Comparison of ENCODE assay signal across 13 mouse cellular contexts in genomic region chr13:44977059-44977458, GRCm38 (mm10). TPM values are rescaled to one million over a fixed set of nuclear protein-coding genes. Genes with fewer than 3 reads are reported as not detected.
DNase-seq lines count a peak whose midpoint lies in the region; ATAC-seq lines count a peak whose summit lies in the region.
"Had no signal": no experiment of that assay in that cellular context is flagged by ENCODE, and none has a peak within 500 bp of the region (broad histone marks: within the 10 kb centered on the region; RNA-seq: fewer than 3 reads in every experiment).

No protein-coding gene starts in this region.

- H3K36me3 ChIP-seq in neural tube, embryonic 11.5 days (ENCODE audit: control insufficient read depth, insufficient read depth, low read length) = peaks cover 2% of the 10 kb centered on the region; the same call in 1 of the 2 replicates
- H3K36me3 ChIP-seq in hindbrain, embryonic 12.5 days = 0 out of 2 replicates have a peak, but pooled peaks cover 2% of the 10 kb centered on the region
- no peaks in the 10 kb centered on the region for H3K36me3 ChIP-seq in midbrain, embryonic 15.5 days (replicated peaks)
- H3K36me3 ChIP-seq: intestine, embryonic 15.5 days had no signal

- no peaks in the 10 kb centered on the region for H3K27me3 ChIP-seq in neural tube, embryonic 11.5 days (ENCODE audit: control insufficient read depth, insufficient read depth, low read length)
- H3K27me3 ChIP-seq in hindbrain, embryonic 12.5 days = no peaks in the 10 kb centered on the region
- no peaks in the 10 kb centered on the region for H3K27me3 ChIP-seq in midbrain, embryonic 15.5 days (replicated peaks)
- H3K27me3 ChIP-seq: intestine, embryonic 15.5 days; liver, embryonic 12.5 days had no signal

- H3K4me3 ChIP-seq in neural tube, embryonic 11.5 days (ENCODE audit: low read depth, low read length) = no peak overlapping the region
- H3K4me3 ChIP-seq in hindbrain, embryonic 12.5 days = no peak overlapping the region
- no peak overlapping the region for H3K4me3 ChIP-seq in midbrain, embryonic 15.5 days
- H3K4me3 ChIP-seq: gastrocnemius, adult 2 months; intestine, embryonic 15.5 days; liver, embryonic 12.5 days had no signal

- H3K9ac ChIP-seq in neural tube, embryonic 11.5 days (ENCODE audit: low read length) = no peak overlapping the region
- no peak overlapping the region for H3K9ac ChIP-seq in hindbrain, embryonic 12.5 days
- H3K9ac ChIP-seq in midbrain, embryonic 15.5 days = no peak overlapping the region
- H3K9ac ChIP-seq: intestine, embryonic 15.5 days; liver, embryonic 12.5 days had no signal

- no peak overlapping the region for H3K27ac ChIP-seq in neural tube, embryonic 11.5 days (ENCODE audit: low read depth, low read length)
- H3K27ac ChIP-seq in hindbrain, embryonic 12.5 days = peak overlapping the region; percentile 26
- peak overlapping the region; percentile 2 for H3K27ac ChIP-seq in midbrain, embryonic 15.5 days
- H3K27ac ChIP-seq: gastrocnemius, adult 2 months; intestine, embryonic 15.5 days; liver, embryonic 12.5 days had no signal

- no peaks in the 10 kb centered on the region for H3K4me1 ChIP-seq in neural tube, embryonic 11.5 days (ENCODE audit: control insufficient read depth, insufficient read depth, low read length)
- H3K4me1 ChIP-seq in hindbrain, embryonic 12.5 days = peaks cover 7% of the 10 kb centered on the region
- H3K4me1 ChIP-seq in midbrain, embryonic 15.5 days = peaks cover 9% of the 10 kb centered on the region
- H3K4me1 ChIP-seq: intestine, embryonic 15.5 days had no signal

- no peaks in the 10 kb centered on the region for H3K9me3 ChIP-seq in neural tube, embryonic 11.5 days (ENCODE audit: control insufficient read depth, low read length)
- H3K9me3 ChIP-seq in hindbrain, embryonic 12.5 days (replicated peaks) = no peaks in the 10 kb centered on the region
- H3K9me3 ChIP-seq in midbrain, embryonic 15.5 days = no peaks in the 10 kb centered on the region
- H3K9me3 ChIP-seq: intestine, embryonic 15.5 days; liver, embryonic 12.5 days had no signal

- 45% methylated on average over 2 of the region's 2 CpGs for WGBS in neural tube, embryonic 11.5 days
- 40% methylated on average over 2 of the region's 2 CpGs for WGBS in hindbrain, embryonic 12.5 days
- 15% methylated on average over 2 of the region's 2 CpGs for WGBS in midbrain, embryonic 15.5 days

- intact Hi-C loops in left cerebral cortex, postnatal 4 days (cut with DNase I) = loop anchor here (10.0 kb wide), 1 partner anchor 1182 kb away; no protein-coding TSS in a partner anchor

- no peak overlapping the region for H3K4me2 ChIP-seq in neural tube, embryonic 11.5 days (ENCODE audit: low read depth)
- H3K4me2 ChIP-seq in hindbrain, embryonic 12.5 days (replicated peaks) = no peak overlapping the region
- H3K4me2 ChIP-seq in midbrain, embryonic 15.5 days = no peak overlapping the region
- H3K4me2 ChIP-seq: intestine, embryonic 15.5 days; liver, embryonic 12.5 days had no signal

- DNase-seq in neural tube, embryonic 11.5 days (ENCODE audit: low spot score) = peak; percentile 11
- DNase-seq in neural tube, embryonic 10.5 days (ENCODE audit: extremely low spot score, low spot score) = no peak
- no peak for DNase-seq in left cerebral cortex, postnatal 4 days
- DNase-seq in kidney, postnatal 36 days = no peak
- DNase-seq in layer of hippocampus, postnatal 25 days (ENCODE audit: extremely low spot score in 1 of 2, low spot score in 1 of 2) = no peak
- DNase-seq: adrenal gland, adult 2 months; gastrocnemius, adult 2 months; heart, adult 18-20 months; layer of hippocampus, adult 9-11 months had no signal

- no peak for ATAC-seq in neural tube, embryonic 11.5 days (ENCODE audit: insufficient read depth, low FRiP score, low TSS enrichment)
- no peak for ATAC-seq in hindbrain, embryonic 12.5 days (ENCODE audit: low FRiP score)
- ATAC-seq in midbrain, embryonic 15.5 days (replicated peaks) = peak; percentile 71
- ATAC-seq: intestine, embryonic 15.5 days; liver, embryonic 12.5 days had no signal

RNA-seq across cellular contexts. Expression of gene Dtnbp1, which starts 24.9 kb away (rescaled TPM):
- 78.5 and 78.6 TPM in 2 replicates for polyA plus RNA-seq in neural tube, embryonic 11.5 days (2014; fragmentation: Nextera tagmentation; extraction: Ambion mirVana)
- polyA plus RNA-seq in hindbrain, embryonic 12.5 days (2016; fragmentation: Nextera tagmentation; extraction: Ambion mirVana) = 79.3 and 81.6 TPM in 2 replicates
- polyA plus RNA-seq in midbrain, embryonic 15.5 days (2015; fragmentation: Nextera tagmentation; extraction: Ambion mirVana) = 141 and 146 TPM in 2 replicates
- 10 to 100 TPM; 73.2 to 80.5 TPM for total RNA-seq in left cerebral cortex, postnatal 4 days (2021)
- total RNA-seq in layer of hippocampus, postnatal 25 days (2021) = 10 to 100 TPM; 76.9 to 78.4 TPM
